Mouse (Mus musculus) E14TG2a.4 (cell line): ENCODE results near the gene Cldn4.

Experiments used
- CTCF ChIP-seq: conservative IDR thresholded peaks from 2 replicates; pipeline ENCODE4 v1.5.1; 2014; ENCODE audit warnings: low read length
- POU5F1 ChIP-seq: IDR thresholded peaks from 2 replicates; pipeline ENCODE4 v1.6.1; 2014; ENCODE audit warnings: low read length, borderline replicate concordance

GRCm38 (mm10) chr5:134896965-134897364 lies 49.8 kb downstream of the Cldn4 start:
- TF ChIP-seq CTCF: no peak
- TF ChIP-seq POU5F1: no peak
